Mouse (Mus musculus): ENCODE results near the gene Srrm4. TPM values are rescaled to one million over a fixed set of nuclear protein-coding genes. Genes with fewer than 3 reads are reported as not detected.

Gene Srrm4
- polyA plus RNA-seq, 1 experiment from 2014 or later = 4.3 TPM

- 75% methylated on average over 7 of the region's 7 CpGs for WGBS
Measured at GRCm38 (mm10) chr5:116425273-116425672, 166.3 kb downstream of the Srrm4 start.

GRCm38 (mm10) chr5:116423746-116424145, 167.9 kb downstream of the Srrm4 start:
- Histone ChIP-seq H3K27me3 (replicated peaks; ENCODE audit: low read depth, poor library complexity, severe bottlenecking) (peaks cover 27% of the 10 kb centered on the region), H3K4me1 (peaks cover 31% of the 10 kb centered on the region), H3K27ac (replicated peaks) (no peak overlapping the region), H3K4me3 (no peak overlapping the region), H3K9me3 (no peaks in the 10 kb centered on the region), H3K36me3 (replicated peaks) (no peaks in the 10 kb centered on the region)
- DNase-seq (ENCODE audit: low spot score) = no peak
- 85% methylated on average over 8 of the region's 8 CpGs for WGBS

More at GRCm38 (mm10) chr5:116425273-116425672, 166.3 kb downstream of the Srrm4 start:
- Histone ChIP-seq H3K27ac (replicated peaks) (no peak overlapping the region), H3K9me3 (no peaks in the 10 kb centered on the region), H3K4me1 (peaks cover 24% of the 10 kb centered on the region), H3K4me3 (no peak overlapping the region), H3K36me3 (replicated peaks) (no peaks in the 10 kb centered on the region), H3K27me3 (replicated peaks; ENCODE audit: low read depth, poor library complexity, severe bottlenecking) (peaks cover 27% of the 10 kb centered on the region)
- DNase-seq (ENCODE audit: low spot score) = no peak

- peak; percentile 77 for DNase-seq (ENCODE audit: low spot score)
- peak within 1 kb of the TSS; percentile 73 for H3K27ac ChIP-seq (replicated peaks)
- H3K27me3 ChIP-seq (replicated peaks; ENCODE audit: low read depth, poor library complexity, severe bottlenecking) = peaks cover 27% of the 10 kb centered on the region
- no peaks in the 10 kb centered on the region for H3K9me3 ChIP-seq
- H3K36me3 ChIP-seq (replicated peaks) = no peaks in the 10 kb centered on the region
- peak within 1 kb of the TSS; percentile 56 for H3K4me3 ChIP-seq
- under 1% methylated on average over 20 of the region's 20 CpGs for WGBS
- peaks cover 31% of the 10 kb centered on the region for H3K4me1 ChIP-seq
Measured at GRCm38 (mm10) chr5:116422699-116423201, 168.9 kb downstream of the Srrm4 start, which contains the start of gene Hspb8. Gene Hspb8, minus strand, starts transcription at chr5:116422864.

- WGBS = 51% methylated on average over 22 of the region's 22 CpGs
- peak overlapping the region; percentile 73 for H3K27ac ChIP-seq (replicated peaks)
- peaks cover 31% of the 10 kb centered on the region for H3K4me1 ChIP-seq
- H3K36me3 ChIP-seq (replicated peaks) = no peaks in the 10 kb centered on the region
- no peaks in the 10 kb centered on the region for H3K9me3 ChIP-seq
- H3K27me3 ChIP-seq (replicated peaks; ENCODE audit: low read depth, poor library complexity, severe bottlenecking) = peaks cover 27% of the 10 kb centered on the region
- peak overlapping the region; percentile 56 for H3K4me3 ChIP-seq
- peak; percentile 15 for DNase-seq (ENCODE audit: low spot score)
Measured at GRCm38 (mm10) chr5:116421791-116422481, 169.7 kb downstream of the Srrm4 start.

GRCm38 (mm10) chr5:116420759-116421225, 170.8 kb downstream of the Srrm4 start:
- 15% methylated on average over 6 of the region's 6 CpGs for WGBS
- Histone ChIP-seq H3K4me3 (peak overlapping the region; percentile 25; the same call in 1 of the 2 replicates), H3K36me3 (replicated peaks) (no peaks in the 10 kb centered on the region), H3K27me3 (replicated peaks; ENCODE audit: low read depth, poor library complexity, severe bottlenecking) (peaks cover 27% of the 10 kb centered on the region), H3K9me3 (no peaks in the 10 kb centered on the region), H3K27ac (replicated peaks) (peak overlapping the region; percentile 62), H3K4me1 (peaks cover 39% of the 10 kb centered on the region)
- DNase-seq (ENCODE audit: low spot score) = peak; percentile 49

- H3K4me1 ChIP-seq = peaks cover 43% of the 10 kb centered on the region
- no peaks in the 10 kb centered on the region for H3K36me3 ChIP-seq (replicated peaks)
- 98% methylated on average over 1 of the region's 1 CpGs for WGBS
- no peak for DNase-seq (ENCODE audit: low spot score)
- H3K4me3 ChIP-seq = peak overlapping the region; percentile 25; the same call in 1 of the 2 replicates
- peaks cover 27% of the 10 kb centered on the region for H3K27me3 ChIP-seq (replicated peaks; ENCODE audit: low read depth, poor library complexity, severe bottlenecking)
- peak overlapping the region; percentile 62; the same call in 1 of the 2 replicates for H3K27ac ChIP-seq (replicated peaks)
- H3K9me3 ChIP-seq = no peaks in the 10 kb centered on the region
Measured at GRCm38 (mm10) chr5:116420213-116420612, 171.4 kb downstream of the Srrm4 start.

- Histone ChIP-seq H3K36me3 (replicated peaks) (no peaks in the 10 kb centered on the region), H3K27me3 (replicated peaks; ENCODE audit: low read depth, poor library complexity, severe bottlenecking) (peaks cover 27% of the 10 kb centered on the region), H3K4me1 (peaks cover 45% of the 10 kb centered on the region), H3K27ac (replicated peaks) (no peak overlapping the region), H3K9me3 (no peaks in the 10 kb centered on the region), H3K4me3 (no peak overlapping the region)
- WGBS = 60% methylated on average over 6 of the region's 6 CpGs
- DNase-seq (ENCODE audit: low spot score) = no peak
Measured at GRCm38 (mm10) chr5:116419322-116420045, 172.1 kb downstream of the Srrm4 start.

GRCm38 (mm10) chr5:116416208-116416607, 175.4 kb downstream of the Srrm4 start:
- Histone ChIP-seq H3K4me3 (no peak overlapping the region), H3K4me1 (peaks cover 44% of the 10 kb centered on the region), H3K9me3 (no peaks in the 10 kb centered on the region), H3K27ac (replicated peaks) (no peak overlapping the region; the same call in 1 of the 2 replicates), H3K27me3 (replicated peaks; ENCODE audit: low read depth, poor library complexity, severe bottlenecking) (peaks cover 2% of the 10 kb centered on the region; the same call in 1 of the 2 replicates), H3K36me3 (replicated peaks) (no peaks in the 10 kb centered on the region)
- DNase-seq (ENCODE audit: low spot score) = peak; percentile 50
- WGBS = 28% methylated on average over 5 of the region's 5 CpGs

GRCm38 (mm10) chr5:116409689-116410590, 181.7 kb downstream of the Srrm4 start:
- 6% methylated on average over 16 of the region's 16 CpGs for whole genome bisulfite sequencing
- Histone ChIP-seq H3K27ac (replicated peaks) (peak overlapping the region; percentile 40; the same call in 1 of the 2 replicates), H3K9me3 (no peaks in the 10 kb centered on the region), H3K4me1 (peaks cover 45% of the 10 kb centered on the region), H3K36me3 (replicated peaks) (no peaks in the 10 kb centered on the region), H3K4me3 (no peak overlapping the region), H3K27me3 (replicated peaks; ENCODE audit: low read depth, poor library complexity, severe bottlenecking) (peaks cover 9% of the 10 kb centered on the region; the same call in 1 of the 2 replicates)
- DNase-seq (ENCODE audit: low spot score) = no peak

GRCm38 (mm10) chr5:116408965-116409364, 182.7 kb downstream of the Srrm4 start:
- Histone ChIP-seq H3K36me3 (replicated peaks) (no peaks in the 10 kb centered on the region), H3K4me1 (peaks cover 39% of the 10 kb centered on the region), H3K27ac (replicated peaks) (no peak overlapping the region), H3K9me3 (no peaks in the 10 kb centered on the region), H3K4me3 (no peak overlapping the region), H3K27me3 (replicated peaks; ENCODE audit: low read depth, poor library complexity, severe bottlenecking) (peaks cover 9% of the 10 kb centered on the region; the same call in 1 of the 2 replicates)
- 58% methylated on average over 9 of the region's 9 CpGs for WGBS
- DNase-seq (ENCODE audit: low spot score) = no peak

GRCm38 (mm10) chr5:116407936-116408335, 183.7 kb downstream of the Srrm4 start:
- H3K27me3 ChIP-seq (replicated peaks; ENCODE audit: low read depth, poor library complexity, severe bottlenecking) = peaks cover 9% of the 10 kb centered on the region; the same call in 1 of the 2 replicates
- 49% methylated on average over 6 of the region's 6 CpGs for WGBS
- no peak overlapping the region for H3K27ac ChIP-seq (replicated peaks)
- no peak overlapping the region for H3K4me3 ChIP-seq
- H3K36me3 ChIP-seq (replicated peaks) = no peaks in the 10 kb centered on the region
- H3K4me1 ChIP-seq = peaks cover 31% of the 10 kb centered on the region
- no peak for DNase-seq (ENCODE audit: low spot score)
- H3K9me3 ChIP-seq = no peaks in the 10 kb centered on the region

All from embryonic facial prominence, embryonic 10.5 days (tissue).